In the genomic region with DNA sequence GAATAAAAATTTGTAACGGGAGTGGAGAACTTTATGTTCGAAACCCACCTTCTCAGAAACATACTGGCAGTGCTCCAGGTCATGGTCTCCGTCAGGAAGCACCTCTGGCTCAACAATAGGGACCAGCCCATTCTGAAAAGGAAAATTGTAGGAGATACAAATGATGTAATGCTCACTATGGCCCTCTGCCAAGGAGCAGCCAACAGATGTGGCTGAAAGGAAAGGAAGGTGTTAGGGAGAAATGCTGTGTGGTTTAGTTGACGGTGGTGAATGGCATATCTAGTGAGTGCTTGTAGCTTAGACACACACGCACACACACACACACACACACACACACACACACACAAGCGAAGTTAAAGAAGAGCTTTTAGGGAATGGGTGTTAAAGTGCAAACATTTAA, we compare ENCODE assay signal across 17 mouse cellular contexts. TPM values are rescaled to one million over a fixed set of nuclear protein-coding genes. Genes with fewer than 3 reads are reported as not detected.
DNase-seq lines count a peak whose midpoint lies in the region; ATAC-seq and TF ChIP-seq lines count a peak whose summit lies in the region.
"Had no signal": no experiment of that assay in that cellular context is flagged by ENCODE, and none has a peak within 500 bp of the region (broad histone marks: within the 10 kb centered on the region; RNA-seq: fewer than 3 reads in every experiment).

No protein-coding gene starts in this region.

- no peaks in the 10 kb centered on the region for H3K36me3 ChIP-seq in heart, embryonic 10.5 days
- H3K36me3 ChIP-seq: forebrain, embryonic 10.5 days had no signal

- no peaks in the 10 kb centered on the region for H3K27me3 ChIP-seq in heart, embryonic 10.5 days (ENCODE audit: insufficient read depth, poor library complexity, severe bottlenecking)

- H3K27ac ChIP-seq in heart, embryonic 10.5 days: no peak overlapping the region
- no peak overlapping the region for H3K27ac ChIP-seq in layer of hippocampus, adult 2 months
- H3K27ac ChIP-seq: forebrain, embryonic 10.5 days; liver, embryonic 14.5 days had no signal

- no peak for TF ChIP-seq CTCF in layer of hippocampus, adult 2 months (conservative IDR thresholded peaks at IDR 0.05)

- H3K4me3 ChIP-seq in heart, embryonic 10.5 days: no peak overlapping the region
- H3K4me3 ChIP-seq in layer of hippocampus, adult 2 months: no peak overlapping the region
- H3K4me3 ChIP-seq: forebrain, embryonic 10.5 days had no signal

- H3K9me3 ChIP-seq in heart, embryonic 10.5 days: no peaks in the 10 kb centered on the region
- H3K9me3 ChIP-seq: forebrain, embryonic 10.5 days had no signal

- H3K4me1 ChIP-seq in heart, embryonic 10.5 days: 0 out of 2 replicates have a peak, but pooled peaks cover 4% of the 10 kb centered on the region
- H3K4me1 ChIP-seq: forebrain, embryonic 10.5 days had no signal

- no peak for ATAC-seq in megakaryocyte progenitor cell, adult 5-6 weeks (replicated peaks; ENCODE audit: poor library complexity)
- ATAC-seq: CD4-positive, CD25-positive, alpha-beta regulatory T cell, adult 4 months had no signal

- WGBS in heart, embryonic 10.5 days: 58% methylated on average over 6 of the region's 6 CpGs

- intact Hi-C loops in heart, postnatal 10 days (cut with DNase I): no loop called here

- peak; percentile 10 for DNase-seq in heart, adult 8-10 months (ENCODE audit: low spot score)
- DNase-seq in heart, embryonic 10.5 days (ENCODE audit: low spot score): no peak
- peak; percentile 16 for DNase-seq in right cerebral cortex, adult 18-20 months
- no peak for DNase-seq in right cerebral cortex, postnatal 4 days
- peak; percentile 31 to 36 for DNase-seq in heart, postnatal 10 days
- DNase-seq in layer of hippocampus, adult 2 months (ENCODE audit: low spot score in 2 of 2): no peak
- DNase-seq: cerebellum, postnatal 14 days; kidney, adult 9 months; layer of hippocampus, adult 9-11 months had no signal

RNA-seq across cellular contexts. Expression of a gene that starts 9.7 kb away (rescaled TPM):
- total RNA-seq in heart, adult 8-10 months (2022): 10 to 100 TPM in 3 of 4 experiments, 1 to 10 TPM in 1; 10.0 to 19.0 (median 17.1) TPM
- 0.74 TPM in 1 of 2 replicates, not detected in the other for polyA plus RNA-seq in heart, embryonic 10.5 days (2016; fragmentation: Nextera tagmentation; extraction: Ambion mirVana)
- total RNA-seq in heart, postnatal 10 days (2021): under 1 TPM in 1 of 2 experiments, not detected in 1; 0.22 TPM
- not detected in 2 replicates for total RNA-seq in megakaryocyte progenitor cell, adult 5-6 weeks (2015)
- total RNA-seq in megakaryocyte progenitor cell, adult 5-6 weeks (2017): not detected in 2 replicates
- total RNA-seq in layer of hippocampus, adult 2 months (2021): 1 to 10 TPM; 1.7 to 3.5 TPM
- total RNA-seq: granulocyte monocyte progenitor cell, adult 5-6 weeks; megakaryocyte-erythroid progenitor cell, adult 5-6 weeks; neutrophil, adult 5-6 weeks had no signal
- polyA plus RNA-seq: CD4-positive, CD25-positive, alpha-beta regulatory T cell, adult 4 months; embryonic facial prominence, embryonic 11.5 days; forebrain, embryonic 10.5 days had no signal

RNA-seq across cellular contexts. Expression of a gene that starts 18.7 kb away (rescaled TPM):
- total RNA-seq in heart, adult 8-10 months (2022): 1 to 10 TPM; 5.9 to 6.3 (median 6.1) TPM
- 6.3 and 8.6 TPM in 2 replicates for polyA plus RNA-seq in heart, embryonic 10.5 days (2016; fragmentation: Nextera tagmentation; extraction: Ambion mirVana)
- total RNA-seq in heart, postnatal 10 days (2021): 1 to 10 TPM; 5.8 to 8.1 TPM
- 8.7 and 9.7 TPM in 2 replicates for total RNA-seq in megakaryocyte progenitor cell, adult 5-6 weeks (2015)
- total RNA-seq in megakaryocyte progenitor cell, adult 5-6 weeks (2017): 4.0 and 7.6 TPM in 2 replicates
- 10 to 100 TPM; 29.1 to 36.6 TPM for total RNA-seq in layer of hippocampus, adult 2 months (2021)

RNA-seq across cellular contexts. Expression of a gene that starts 18.8 kb away (rescaled TPM):
- 10 to 100 TPM; 48.8 to 56.4 (median 55.6) TPM for total RNA-seq in heart, adult 8-10 months (2022)
- 69.5 and 81.7 TPM in 2 replicates for polyA plus RNA-seq in heart, embryonic 10.5 days (2016; fragmentation: Nextera tagmentation; extraction: Ambion mirVana)
- 10 to 100 TPM; 37.3 to 41.7 TPM for total RNA-seq in heart, postnatal 10 days (2021)
- total RNA-seq in megakaryocyte progenitor cell, adult 5-6 weeks (2015): 45.5 and 50.4 TPM in 2 replicates
- 35.6 and 44.8 TPM in 2 replicates for total RNA-seq in megakaryocyte progenitor cell, adult 5-6 weeks (2017)
- total RNA-seq in layer of hippocampus, adult 2 months (2021): 10 to 100 TPM; 31.9 to 33.3 TPM

RNA-seq across cellular contexts. Expression of a gene that starts 33.3 kb away (rescaled TPM):
- under 1 TPM in 1 of 4 experiments, not detected in 3; 0.35 TPM for total RNA-seq in heart, adult 8-10 months (2022)
- polyA plus RNA-seq in heart, embryonic 10.5 days (2016; fragmentation: Nextera tagmentation; extraction: Ambion mirVana): not detected in 2 replicates
- under 1 TPM in 1 of 2 experiments, not detected in 1; 0.12 TPM for total RNA-seq in heart, postnatal 10 days (2021)
- not detected in 2 replicates for total RNA-seq in megakaryocyte progenitor cell, adult 5-6 weeks (2015)
- not detected in 2 replicates for total RNA-seq in megakaryocyte progenitor cell, adult 5-6 weeks (2017)
- under 1 TPM in 1 of 2 experiments, not detected in 1; 0.36 TPM for total RNA-seq in layer of hippocampus, adult 2 months (2021)
- total RNA-seq: granulocyte monocyte progenitor cell, adult 5-6 weeks; megakaryocyte-erythroid progenitor cell, adult 5-6 weeks; neutrophil, adult 5-6 weeks had no signal
- polyA plus RNA-seq: CD4-positive, CD25-positive, alpha-beta regulatory T cell, adult 4 months; embryonic facial prominence, embryonic 11.5 days had no signal

RNA-seq across cellular contexts. Expression of a gene that starts 58.0 kb away (rescaled TPM):
- 10 to 100 TPM; 57.7 to 59.8 (median 58.4) TPM for total RNA-seq in heart, adult 8-10 months (2022)
- 35.8 and 49.8 TPM in 2 replicates for polyA plus RNA-seq in heart, embryonic 10.5 days (2016; fragmentation: Nextera tagmentation; extraction: Ambion mirVana)
- total RNA-seq in heart, postnatal 10 days (2021): 10 to 100 TPM; 42.0 to 47.4 TPM
- 0.35 and 0.61 TPM in 2 replicates for total RNA-seq in megakaryocyte progenitor cell, adult 5-6 weeks (2015)
- total RNA-seq in megakaryocyte progenitor cell, adult 5-6 weeks (2017): 0.08 and 0.20 TPM in 2 replicates
- 10 to 100 TPM; 69.6 to 72.4 TPM for total RNA-seq in layer of hippocampus, adult 2 months (2021)
- total RNA-seq: granulocyte monocyte progenitor cell, adult 5-6 weeks; neutrophil, adult 5-6 weeks had no signal
- polyA plus RNA-seq: CD4-positive, CD25-positive, alpha-beta regulatory T cell, adult 4 months had no signal

Comparison
In these comparisons a context has a peak if more than half of its experiments do, and no peak if none do; other contexts are left out.
1. DNase-seq: peak in heart, adult 8-10 months (single experiment), right cerebral cortex, adult 18-20 months (single experiment) and heart, postnatal 10 days (2 of 2); none in heart, embryonic 10.5 days (single experiment), right cerebral cortex, postnatal 4 days (single experiment) and layer of hippocampus, adult 2 months (0 of 2).